ENCODE assay signal across 26 mouse cellular contexts in genomic region chr1:8142583-8142982, GRCm38 (mm10).
"Had no signal": no experiment of that assay in that cellular context is flagged by ENCODE, and none has a peak within 500 bp of the region (broad histone marks: within the 10 kb centered on the region; RNA-seq: fewer than 3 reads in every experiment).

No protein-coding gene starts in this region.

- H3K4me3 ChIP-seq: embryonic facial prominence, embryonic 10.5 days; embryonic facial prominence, embryonic 12.5 days; embryonic facial prominence, embryonic 13.5 days; embryonic facial prominence, embryonic 15.5 days; erythroblast, embryonic 14.5 days; forebrain, embryonic 10.5 days; forebrain, embryonic 12.5 days; forebrain, embryonic 13.5 days; forebrain, embryonic 15.5 days; gastrocnemius, adult 2 months; heart, adult 2 months; heart, embryonic 10.5 days had no signal

- H3K27me3 ChIP-seq: embryonic facial prominence, embryonic 12.5 days; embryonic facial prominence, embryonic 13.5 days; embryonic facial prominence, embryonic 15.5 days; forebrain, embryonic 12.5 days; forebrain, embryonic 13.5 days; forebrain, embryonic 15.5 days had no signal

- H3K36me3 ChIP-seq: embryonic facial prominence, embryonic 10.5 days; embryonic facial prominence, embryonic 12.5 days; embryonic facial prominence, embryonic 13.5 days; embryonic facial prominence, embryonic 15.5 days; forebrain, embryonic 10.5 days; forebrain, embryonic 12.5 days; forebrain, embryonic 15.5 days; heart, embryonic 10.5 days had no signal

- H3K9me3 ChIP-seq: embryonic facial prominence, embryonic 10.5 days; embryonic facial prominence, embryonic 12.5 days; embryonic facial prominence, embryonic 13.5 days; embryonic facial prominence, embryonic 15.5 days; forebrain, embryonic 10.5 days; forebrain, embryonic 12.5 days; forebrain, embryonic 13.5 days; forebrain, embryonic 15.5 days; heart, embryonic 10.5 days had no signal

- DNase-seq: cerebellum, adult 9-10 months; cerebellum, adult 9-11 months; cerebellum, postnatal 10 days; cerebellum, postnatal 14 days; cerebellum, postnatal 25 days; cerebellum, postnatal 36 days; embryo, embryonic 11 days; forebrain, postnatal 0 days; gastrocnemius, adult 2 months; gastrocnemius, postnatal 10 days; gastrocnemius, postnatal 14 days; gastrocnemius, postnatal 25 days; gastrocnemius, postnatal 36 days; heart, adult 11 months; heart, adult 18-20 months; heart, adult 2 months had no signal

- H3K27ac ChIP-seq: embryonic facial prominence, embryonic 10.5 days; embryonic facial prominence, embryonic 12.5 days; embryonic facial prominence, embryonic 13.5 days; embryonic facial prominence, embryonic 15.5 days; forebrain, embryonic 10.5 days; forebrain, embryonic 12.5 days; forebrain, embryonic 13.5 days; forebrain, embryonic 15.5 days; gastrocnemius, adult 2 months; heart, adult 2 months; heart, embryonic 10.5 days had no signal

- H3K9ac ChIP-seq: embryonic facial prominence, embryonic 12.5 days; embryonic facial prominence, embryonic 13.5 days; embryonic facial prominence, embryonic 15.5 days; forebrain, embryonic 12.5 days; forebrain, embryonic 13.5 days; forebrain, embryonic 15.5 days; forebrain, postnatal 0 days had no signal

- H3K4me1 ChIP-seq: embryonic facial prominence, embryonic 10.5 days; embryonic facial prominence, embryonic 12.5 days; embryonic facial prominence, embryonic 13.5 days; embryonic facial prominence, embryonic 15.5 days; forebrain, embryonic 10.5 days; forebrain, embryonic 12.5 days; forebrain, embryonic 13.5 days; forebrain, embryonic 15.5 days; heart, embryonic 10.5 days had no signal
